Mouse (Mus musculus) hindbrain, embryonic 11.5 days (tissue): ENCODE data around the gene B130006D01Rik. TPM values are rescaled to one million over a fixed set of nuclear protein-coding genes. Genes with fewer than 3 reads are reported as not detected.

ENCODE experiments used
- ATAC-seq: fragments of 200-750 bp; cut with Nextera tagmentation; 2 replicates; pipeline ENCODE4 v1.8.0; 2017; ENCODE audit warnings: mild to moderate bottlenecking, moderate TSS enrichment, moderate library complexity; ENCODE audit not compliant: low FRiP score
- DNase-seq: peaks from one replicate; pipeline ENCODE4 v3.0.0-alpha.2; 2015; ENCODE audit warnings: low spot score
- H3K27ac ChIP-seq: fragments of 300-500 bp; sonication (generic); 2 replicates; pipeline ENCODE4 v1.5.1; 2014; ENCODE audit warnings: mild to moderate bottlenecking, low read depth, low read length
- H3K27me3 ChIP-seq: fragments of 300-500 bp; sonication (generic); 2 replicates; pipeline ENCODE4 v1.6.1; 2014; ENCODE audit warnings: mild to moderate bottlenecking, low read length, moderate library complexity, mixed read lengths; ENCODE audit not compliant: control insufficient read depth, insufficient read depth
- H3K36me3 ChIP-seq: fragments of 300-500 bp; sonication (generic); 2 replicates; pipeline ENCODE4 v1.6.1; 2014; ENCODE audit warnings: mild to moderate bottlenecking, low read length, moderate library complexity, mixed read lengths; ENCODE audit not compliant: control insufficient read depth, insufficient read depth
- H3K4me1 ChIP-seq: fragments of 300-500 bp; sonication (generic); replicated peaks from 2 replicates; pipeline ENCODE4 v1.6.1; 2014; ENCODE audit warnings: low read length, mixed read lengths; ENCODE audit not compliant: control insufficient read depth, insufficient read depth
- H3K4me2 ChIP-seq: fragments of 300-500 bp; sonication (generic); replicated peaks from 2 replicates; pipeline ENCODE4 v1.6.1; 2014; ENCODE audit warnings: mild to moderate bottlenecking, low read depth, low read length
- H3K4me3 ChIP-seq: fragments of 300-500 bp; sonication (generic); 2 replicates; pipeline ENCODE4 v1.5.1; 2014; ENCODE audit warnings: low read depth, low read length
- H3K9ac ChIP-seq: fragments of 300-500 bp; sonication (generic); 2 replicates; pipeline ENCODE4 v1.6.1; 2014; ENCODE audit warnings: low read depth, low read length
- H3K9me3 ChIP-seq: fragments of 300-500 bp; sonication (generic); 2 replicates; pipeline ENCODE4 v1.6.1; 2016; ENCODE audit warnings: low read length; ENCODE audit not compliant: control insufficient read depth
- WGBS: fragments of 180-500 bp; shearing (Covaris S2); extraction: QIAGEN DNeasy Blood & Tissue Kit; methylation state at CpG from one replicate; pipeline ENCODE4 v1.1.7; 2014; 5-methylcytosine and 5-hydroxymethylcytosine counted together
- polyA plus RNA-seq: library from polyadenylated mRNA; unstranded; fragments of >200 nt; fragmentation: Nextera tagmentation; extraction: Ambion mirVana; gene quantifications from 2 replicates; pipeline ENCODE4 v1.2.1, GENCODE M21; 2014

Gene B130006D01Rik
- polyA plus RNA-seq, 1 experiment from 2014 or later = 2.5 TPM

- no peak overlapping the region for H3K9ac ChIP-seq
- DNase-seq (no peak), ATAC-seq (no peak)
- no peak overlapping the region for H3K27ac ChIP-seq
- no peaks in the 10 kb centered on the region for H3K4me1 ChIP-seq
- H3K36me3 ChIP-seq = no peaks in the 10 kb centered on the region
- no peak overlapping the region for H3K4me2 ChIP-seq
- 92% methylated on average over 4 of the region's 4 CpGs for WGBS
- H3K27me3 ChIP-seq = no peaks in the 10 kb centered on the region
- H3K4me3 ChIP-seq = no peak overlapping the region
- no peaks in the 10 kb centered on the region for H3K9me3 ChIP-seq
These were observed 1.1 kb downstream of the B130006D01Rik start for GRCm38 (mm10) chr11:95724466-95724865.

- no peak overlapping the region for H3K9ac ChIP-seq
- 92% methylated on average over 4 of the region's 4 CpGs for WGBS
- H3K27ac ChIP-seq = no peak overlapping the region
These were observed 2.8 kb downstream of the B130006D01Rik start for GRCm38 (mm10) chr11:95726156-95726555.

GRCm38 (mm10) chr11:95727947-95728346 is 4.6 kb downstream of the B130006D01Rik start:
- Histone ChIP-seq H3K36me3 (no peaks in the 10 kb centered on the region), H3K27me3 (no peaks in the 10 kb centered on the region), H3K4me3 (no peak overlapping the region), H3K4me2 (no peak overlapping the region), H3K9me3 (no peaks in the 10 kb centered on the region), H3K9ac (no peak overlapping the region), H3K4me1 (no peaks in the 10 kb centered on the region), H3K27ac (no peak overlapping the region)
- ATAC-seq (no peak), DNase-seq (no peak)
- WGBS = 94% methylated on average over 5 of the region's 5 CpGs

More at GRCm38 (mm10) chr11:95726156-95726555, 2.8 kb downstream of the B130006D01Rik start:
- no peaks in the 10 kb centered on the region for H3K9me3 ChIP-seq
- H3K27me3 ChIP-seq = no peaks in the 10 kb centered on the region
- no peak overlapping the region for H3K4me3 ChIP-seq
- H3K4me2 ChIP-seq = no peak overlapping the region
- H3K36me3 ChIP-seq = no peaks in the 10 kb centered on the region
- DNase-seq = no peak
- H3K4me1 ChIP-seq = no peaks in the 10 kb centered on the region
- ATAC-seq = no peak

DNA sequence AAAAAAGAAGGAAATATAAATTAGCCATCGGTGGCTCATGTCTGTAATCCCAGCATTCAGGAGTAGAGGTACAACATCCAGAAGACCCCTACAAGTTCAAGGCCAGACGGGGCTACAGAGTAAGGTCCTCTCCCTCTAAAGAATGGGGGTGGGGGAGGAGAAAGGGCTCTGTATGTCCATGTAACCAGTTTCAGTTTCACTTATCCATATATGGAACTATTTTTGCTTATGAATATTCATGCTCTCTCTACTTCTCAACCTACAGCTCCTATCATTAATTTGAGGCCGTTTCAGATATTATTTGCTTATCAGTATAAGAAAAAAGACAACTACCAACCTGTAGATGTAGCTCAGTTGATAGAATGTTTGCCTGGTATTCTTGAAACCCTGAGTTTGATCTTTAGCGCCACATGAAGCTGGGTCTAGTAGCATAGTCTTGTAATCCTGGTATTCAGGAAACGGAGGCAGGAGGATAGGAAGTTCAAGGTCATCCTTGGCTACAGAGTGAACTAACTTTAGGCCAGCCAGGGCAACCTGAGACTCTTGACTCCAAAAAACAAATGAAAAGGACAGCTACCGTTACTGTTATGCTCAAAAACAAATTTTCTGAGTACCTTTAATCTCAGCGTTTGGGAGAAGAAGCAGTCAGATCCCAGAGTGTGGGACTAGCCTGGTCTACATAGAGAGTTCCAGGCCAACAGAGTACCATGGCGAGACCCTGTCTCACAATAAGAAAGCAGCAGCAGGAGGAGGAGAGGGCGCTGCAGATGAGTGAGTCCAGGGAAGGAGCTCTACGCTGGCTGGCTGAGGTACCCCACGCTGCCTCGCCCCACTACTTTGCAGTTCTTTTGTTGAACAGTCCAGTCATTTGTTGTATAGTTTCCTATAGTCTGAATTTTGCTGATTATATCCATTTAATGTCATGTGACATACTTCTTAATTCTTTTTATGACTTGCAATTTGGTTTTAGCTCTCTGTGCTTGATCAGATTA is 5.8 kb downstream of the B130006D01Rik start:
- no peaks in the 10 kb centered on the region for H3K9me3 ChIP-seq
- no peak for ATAC-seq
- H3K27ac ChIP-seq = no peak overlapping the region
- H3K4me1 ChIP-seq = no peaks in the 10 kb centered on the region
- no peak overlapping the region for H3K9ac ChIP-seq
- no peaks in the 10 kb centered on the region for H3K27me3 ChIP-seq
- H3K36me3 ChIP-seq = no peaks in the 10 kb centered on the region
- WGBS = 84% methylated on average over 12 of the region's 12 CpGs
- no peak overlapping the region for H3K4me3 ChIP-seq
- DNase-seq = no peak
- H3K4me2 ChIP-seq = no peak overlapping the region

DNA sequence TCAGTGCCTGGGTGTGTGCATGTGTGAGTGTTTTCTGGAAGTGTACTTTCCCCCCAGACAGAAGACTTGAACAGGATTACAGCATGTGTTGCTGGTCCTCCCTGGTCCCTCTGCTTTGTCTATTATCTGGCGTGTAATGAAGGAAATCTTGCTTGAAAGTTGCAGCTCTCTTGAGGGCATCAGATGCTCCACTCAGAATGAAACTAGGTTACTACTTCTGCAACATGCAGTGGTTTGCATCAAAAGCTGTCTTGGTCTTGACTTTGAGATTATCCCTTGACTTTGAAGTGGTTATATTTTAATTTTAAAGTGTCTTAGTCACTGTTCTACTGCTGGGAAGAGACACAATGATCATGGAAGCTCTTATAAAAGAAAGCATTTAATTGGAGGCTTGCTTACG is 11.1 kb downstream of the B130006D01Rik start:
- H3K9ac ChIP-seq = no peak overlapping the region
- no peaks in the 10 kb centered on the region for H3K4me1 ChIP-seq
- WGBS = 83% methylated on average over 2 of the region's 2 CpGs
- ATAC-seq = no peak
- no peaks in the 10 kb centered on the region for H3K36me3 ChIP-seq
- no peak overlapping the region for H3K4me2 ChIP-seq
- H3K4me3 ChIP-seq = no peak overlapping the region
- no peak overlapping the region for H3K27ac ChIP-seq
- no peaks in the 10 kb centered on the region for H3K27me3 ChIP-seq
- no peak for DNase-seq
- H3K9me3 ChIP-seq = no peaks in the 10 kb centered on the region

DNA sequence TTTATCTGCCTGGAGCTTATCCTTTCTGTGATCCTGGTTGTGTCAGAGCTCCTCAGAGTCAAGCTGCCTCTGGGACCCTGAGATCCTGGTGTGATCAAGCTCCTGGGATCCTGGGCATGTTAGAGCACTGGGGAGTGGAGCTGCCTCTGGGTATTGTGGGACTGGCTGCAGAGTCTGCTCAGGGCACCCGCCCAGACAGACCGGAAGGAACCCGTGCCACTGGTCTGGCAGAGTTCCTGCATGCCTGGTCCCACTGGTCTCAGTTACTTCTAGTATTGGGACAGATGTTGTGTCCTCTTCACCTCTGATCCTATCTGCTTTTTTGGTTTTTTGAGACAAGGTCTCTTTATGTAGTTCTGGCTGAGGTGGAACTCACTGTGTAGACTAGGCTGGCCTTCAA is 14.4 kb downstream of the B130006D01Rik start:
- Histone ChIP-seq H3K27ac (no peak overlapping the region), H3K4me1 (no peaks in the 10 kb centered on the region), H3K4me3 (no peak overlapping the region), H3K9ac (no peak overlapping the region), H3K27me3 (no peaks in the 10 kb centered on the region), H3K36me3 (no peaks in the 10 kb centered on the region), H3K9me3 (no peaks in the 10 kb centered on the region), H3K4me2 (no peak overlapping the region)
- ATAC-seq (no peak), DNase-seq (no peak)
- WGBS = 87% methylated on average over 3 of the region's 3 CpGs

DNA sequence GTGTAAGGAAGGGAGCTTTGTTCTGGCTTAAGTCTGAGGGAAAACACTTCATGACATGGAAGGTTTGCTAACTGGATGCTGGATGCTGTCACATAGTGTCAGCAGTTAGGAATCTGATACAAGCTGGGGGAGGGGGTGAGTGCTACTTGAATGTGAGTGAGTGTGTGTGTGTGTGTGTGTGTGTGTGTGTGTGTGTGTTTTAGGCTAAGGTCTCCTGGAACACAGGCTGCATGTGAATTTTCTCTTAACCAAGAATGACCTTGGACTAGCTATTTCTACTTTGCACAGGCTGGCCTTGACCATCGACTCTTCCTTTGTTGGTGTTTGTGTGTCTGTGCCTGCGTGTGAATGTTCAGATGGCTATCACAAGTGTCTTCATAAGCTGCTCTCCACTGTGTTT is 21.1 kb downstream of the B130006D01Rik start:
- Histone ChIP-seq H3K4me3 (no peak overlapping the region), H3K36me3 (no peaks in the 10 kb centered on the region), H3K9ac (no peak overlapping the region), H3K4me1 (no peaks in the 10 kb centered on the region), H3K9me3 (no peaks in the 10 kb centered on the region), H3K27ac (no peak overlapping the region), H3K4me2 (no peak overlapping the region), H3K27me3 (no peaks in the 10 kb centered on the region)
- ATAC-seq (no peak), DNase-seq (no peak)
- WGBS = 95% methylated on average over 2 of the region's 2 CpGs

DNA sequence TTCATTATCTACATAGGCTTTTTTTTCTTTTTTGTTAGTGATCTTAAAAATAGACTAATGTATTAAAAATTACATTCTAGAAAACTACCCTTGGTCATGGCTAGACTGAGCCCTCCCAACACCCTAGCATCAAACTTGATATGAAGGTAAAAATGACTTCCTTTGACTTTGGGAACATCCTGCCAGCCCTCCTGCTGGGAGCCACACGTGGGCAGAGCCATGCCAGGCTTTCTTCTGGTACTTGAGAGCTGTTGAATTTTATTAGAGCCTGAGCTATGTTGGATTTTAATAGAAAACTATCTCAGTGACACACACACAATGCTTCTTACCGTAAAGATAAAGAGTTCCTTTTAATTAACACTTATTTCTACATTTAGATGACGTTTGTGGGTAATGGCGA is 23.4 kb downstream of the B130006D01Rik start:
- Histone ChIP-seq H3K36me3 (no peaks in the 10 kb centered on the region), H3K9ac (no peak overlapping the region), H3K4me3 (no peak overlapping the region), H3K4me1 (no peaks in the 10 kb centered on the region), H3K9me3 (no peaks in the 10 kb centered on the region), H3K27ac (no peak overlapping the region), H3K4me2 (no peak overlapping the region), H3K27me3 (no peaks in the 10 kb centered on the region)
- ATAC-seq (no peak), DNase-seq (no peak)
- 84% methylated on average over 4 of the region's 4 CpGs for WGBS

DNA sequence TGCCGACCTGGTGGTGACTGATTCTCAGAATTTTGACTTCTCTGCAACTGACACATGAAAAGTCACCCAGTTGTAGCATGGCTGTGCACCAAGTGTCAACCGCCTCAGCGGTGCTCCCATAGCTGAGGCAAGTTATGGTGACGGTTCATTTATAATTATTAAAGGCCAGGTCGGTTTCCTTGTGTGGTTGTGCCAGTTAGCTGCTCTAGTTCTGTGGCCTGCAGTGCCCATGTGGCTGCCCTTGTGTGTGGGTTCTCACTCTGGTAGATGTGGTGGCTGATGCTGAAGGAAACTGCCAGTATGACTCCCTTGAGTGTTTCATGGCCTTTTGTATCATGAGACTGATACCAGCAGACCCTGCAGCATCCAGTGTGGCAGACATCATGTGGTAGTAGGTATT is 24.9 kb downstream of the B130006D01Rik start:
- Histone ChIP-seq H3K4me3 (no peak overlapping the region), H3K4me2 (no peak overlapping the region), H3K9ac (no peak overlapping the region), H3K27ac (no peak overlapping the region), H3K36me3 (no peaks in the 10 kb centered on the region), H3K27me3 (no peaks in the 10 kb centered on the region), H3K4me1 (no peaks in the 10 kb centered on the region), H3K9me3 (no peaks in the 10 kb centered on the region)
- DNase-seq = no peak
- 95% methylated on average over 5 of the region's 5 CpGs for WGBS
- no peak for ATAC-seq
